Mouse (Mus musculus): ENCODE results near the gene St6galnac3.
A peak's percentile ranks its signal among the peaks of the same experiment; 100 is the strongest.

The St6galnac3 gene

GRCm38 (mm10) chr3:153636094-153636803, 88.7 kb downstream of the St6galnac3 start:
- H3K27me3 ChIP-seq (ENCODE audit: control insufficient read depth, insufficient read depth, low read length, poor library complexity, severe bottlenecking) = no peaks in the 10 kb centered on the region
- no peaks in the 10 kb centered on the region for H3K36me3 ChIP-seq (ENCODE audit: control insufficient read depth, insufficient read depth, low read length, poor library complexity, severe bottlenecking)
- no peak for DNase-seq (ENCODE audit: low read depth, low spot score)

- Histone ChIP-seq H3K27me3 (ENCODE audit: control insufficient read depth, insufficient read depth, low read length, poor library complexity, severe bottlenecking) (no peaks in the 10 kb centered on the region), H3K36me3 (ENCODE audit: control insufficient read depth, insufficient read depth, low read length, poor library complexity, severe bottlenecking) (no peaks in the 10 kb centered on the region)
- no peak for DNase-seq (ENCODE audit: low read depth, low spot score)
These were observed 92.8 kb downstream of the St6galnac3 start for GRCm38 (mm10) chr3:153631988-153632672.

DNA sequence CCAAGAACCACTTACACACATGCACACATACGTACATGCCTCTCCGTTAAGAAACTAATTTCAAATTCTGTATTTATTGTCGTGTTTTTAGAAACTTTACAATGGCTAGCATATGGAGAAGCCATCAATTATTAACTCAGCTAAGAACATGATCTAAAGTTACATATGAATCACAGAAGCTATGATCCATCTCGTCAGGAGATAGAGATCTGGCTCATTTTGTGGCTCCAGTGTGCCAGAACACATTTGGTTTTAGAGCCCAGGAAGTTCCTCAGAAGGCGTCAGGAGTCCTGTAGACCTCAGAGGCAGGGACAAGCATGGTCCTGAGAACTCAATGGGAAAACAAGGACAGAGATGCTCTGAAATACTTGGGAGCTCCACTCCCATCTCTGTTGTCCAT, 98.7 kb downstream of the St6galnac3 start:
- DNase-seq (ENCODE audit: low read depth, low spot score) = no peak
- Histone ChIP-seq H3K36me3 (ENCODE audit: control insufficient read depth, insufficient read depth, low read length, poor library complexity, severe bottlenecking) (no peaks in the 10 kb centered on the region), H3K27me3 (ENCODE audit: control insufficient read depth, insufficient read depth, low read length, poor library complexity, severe bottlenecking) (no peaks in the 10 kb centered on the region)

GRCm38 (mm10) chr3:153618976-153619375, 106.0 kb downstream of the St6galnac3 start:
- DNase-seq (ENCODE audit: low read depth, low spot score) = no peak
- no peaks in the 10 kb centered on the region for H3K36me3 ChIP-seq (ENCODE audit: control insufficient read depth, insufficient read depth, low read length, poor library complexity, severe bottlenecking)
- H3K27me3 ChIP-seq (ENCODE audit: control insufficient read depth, insufficient read depth, low read length, poor library complexity, severe bottlenecking) = no peaks in the 10 kb centered on the region

DNA sequence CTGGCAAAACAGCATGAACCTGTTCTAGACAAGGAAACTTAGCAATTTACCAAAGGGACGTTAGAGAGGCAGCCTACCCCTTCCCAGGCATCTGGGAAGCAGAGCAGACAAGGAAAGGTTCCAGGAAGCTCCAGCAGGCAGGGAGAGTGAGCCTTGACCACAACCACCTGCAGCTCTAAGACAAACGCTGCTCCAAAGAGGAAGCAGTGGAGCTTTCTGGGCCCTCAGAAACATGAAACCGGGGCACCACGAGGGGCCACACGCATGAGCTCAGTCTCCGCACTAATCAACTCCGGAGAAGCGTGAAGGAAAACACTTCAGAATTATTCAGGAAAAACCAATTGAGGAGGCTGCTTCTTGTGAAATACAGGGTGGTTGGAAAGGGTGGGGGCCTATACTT, 108.1 kb downstream of the St6galnac3 start:
- no peak for DNase-seq (ENCODE audit: low read depth, low spot score)
- no peaks in the 10 kb centered on the region for H3K36me3 ChIP-seq (ENCODE audit: control insufficient read depth, insufficient read depth, low read length, poor library complexity, severe bottlenecking)
- no peaks in the 10 kb centered on the region for H3K27me3 ChIP-seq (ENCODE audit: control insufficient read depth, insufficient read depth, low read length, poor library complexity, severe bottlenecking)

GRCm38 (mm10) chr3:153610239-153610638, 114.7 kb downstream of the St6galnac3 start:
- no peak for DNase-seq (ENCODE audit: low read depth, low spot score)
- Histone ChIP-seq H3K36me3 (ENCODE audit: control insufficient read depth, insufficient read depth, low read length, poor library complexity, severe bottlenecking) (no peaks in the 10 kb centered on the region), H3K27me3 (ENCODE audit: control insufficient read depth, insufficient read depth, low read length, poor library complexity, severe bottlenecking) (no peaks in the 10 kb centered on the region; the same call in 1 of the 2 replicates)

DNA sequence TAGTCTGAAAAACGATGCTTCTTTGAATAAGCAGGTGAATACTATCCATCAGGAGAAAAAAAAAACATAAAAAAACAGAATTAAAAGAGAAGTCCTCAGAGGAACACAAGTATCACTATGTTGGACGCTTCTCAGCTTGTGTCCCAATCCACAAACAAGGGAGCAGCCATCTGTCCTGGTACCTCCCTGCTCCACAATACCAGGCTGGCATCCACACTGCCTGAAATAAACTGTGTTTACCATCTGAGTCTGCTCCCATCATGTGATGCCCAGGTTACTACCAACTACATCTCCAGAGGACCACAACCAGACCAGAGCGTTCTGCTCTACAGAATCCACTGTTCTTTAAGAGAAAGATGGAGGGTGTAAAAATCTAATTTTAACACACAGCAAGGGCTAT, 118.6 kb downstream of the St6galnac3 start:
- no peak for DNase-seq (ENCODE audit: low read depth, low spot score)
- Histone ChIP-seq H3K36me3 (ENCODE audit: control insufficient read depth, insufficient read depth, low read length, poor library complexity, severe bottlenecking) (no peaks in the 10 kb centered on the region), H3K27me3 (ENCODE audit: control insufficient read depth, insufficient read depth, low read length, poor library complexity, severe bottlenecking) (no peaks in the 10 kb centered on the region; the same call in 1 of the 2 replicates)

DNA sequence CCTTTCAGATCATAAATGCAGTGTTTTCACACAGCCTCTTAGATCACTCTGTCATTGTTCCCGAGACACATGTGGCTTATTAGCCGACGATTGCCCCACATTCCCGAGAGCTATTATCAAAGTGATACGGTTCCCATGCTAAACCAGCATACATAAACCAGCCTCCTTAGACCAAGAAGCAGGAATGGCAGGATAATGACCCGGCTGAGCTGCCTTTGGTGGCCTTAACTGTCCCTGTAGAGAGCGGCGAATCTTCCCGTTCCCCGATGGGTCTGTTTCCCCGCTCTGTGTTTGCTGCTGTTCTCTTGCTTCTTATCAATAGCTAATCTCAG, 119.2 kb downstream of the St6galnac3 start:
- no peak for DNase-seq (ENCODE audit: low read depth, low spot score)
- Histone ChIP-seq H3K27me3 (ENCODE audit: control insufficient read depth, insufficient read depth, low read length, poor library complexity, severe bottlenecking) (no peaks in the 10 kb centered on the region; the same call in 1 of the 2 replicates), H3K36me3 (ENCODE audit: control insufficient read depth, insufficient read depth, low read length, poor library complexity, severe bottlenecking) (no peaks in the 10 kb centered on the region)

GRCm38 (mm10) chr3:153605089-153605766, 119.7 kb downstream of the St6galnac3 start:
- no peaks in the 10 kb centered on the region; the same call in 1 of the 2 replicates for H3K27me3 ChIP-seq (ENCODE audit: control insufficient read depth, insufficient read depth, low read length, poor library complexity, severe bottlenecking)
- no peak for DNase-seq (ENCODE audit: low read depth, low spot score)
- H3K36me3 ChIP-seq (ENCODE audit: control insufficient read depth, insufficient read depth, low read length, poor library complexity, severe bottlenecking) = no peaks in the 10 kb centered on the region

DNA sequence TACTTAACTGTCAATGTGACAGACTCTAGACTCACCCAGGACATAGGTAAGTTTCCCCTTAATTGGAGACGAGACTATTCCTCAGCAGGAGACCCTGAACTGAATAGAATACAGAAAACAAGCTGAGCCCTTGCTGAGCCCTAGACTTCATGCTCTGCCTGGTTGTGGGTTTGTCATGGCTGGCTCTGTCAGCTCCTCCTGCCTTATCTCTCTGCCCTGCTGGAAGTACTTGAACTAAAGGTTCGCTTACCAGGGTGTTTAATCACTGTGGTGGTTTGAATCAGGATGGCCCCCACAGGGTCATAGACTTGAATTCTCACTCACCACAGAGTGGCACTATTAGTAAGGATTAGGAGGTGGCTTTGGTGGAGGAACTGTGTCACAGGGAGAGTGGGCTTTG, 125.8 kb downstream of the St6galnac3 start:
- Histone ChIP-seq H3K36me3 (ENCODE audit: control insufficient read depth, insufficient read depth, low read length, poor library complexity, severe bottlenecking) (no peaks in the 10 kb centered on the region), H3K27me3 (ENCODE audit: control insufficient read depth, insufficient read depth, low read length, poor library complexity, severe bottlenecking) (no peaks in the 10 kb centered on the region)
- no peak for DNase-seq (ENCODE audit: low read depth, low spot score)

GRCm38 (mm10) chr3:153598631-153599030, 126.3 kb downstream of the St6galnac3 start:
- Histone ChIP-seq H3K36me3 (ENCODE audit: control insufficient read depth, insufficient read depth, low read length, poor library complexity, severe bottlenecking) (no peaks in the 10 kb centered on the region), H3K27me3 (ENCODE audit: control insufficient read depth, insufficient read depth, low read length, poor library complexity, severe bottlenecking) (no peaks in the 10 kb centered on the region; the same call in 1 of the 2 replicates)
- peak; percentile 3 for DNase-seq (ENCODE audit: low read depth, low spot score)

- Histone ChIP-seq H3K27me3 (ENCODE audit: control insufficient read depth, insufficient read depth, low read length, poor library complexity, severe bottlenecking) (no peaks in the 10 kb centered on the region; the same call in 1 of the 2 replicates), H3K36me3 (ENCODE audit: control insufficient read depth, insufficient read depth, low read length, poor library complexity, severe bottlenecking) (no peaks in the 10 kb centered on the region)
- no peak for DNase-seq (ENCODE audit: low read depth, low spot score)
These were observed 130.4 kb downstream of the St6galnac3 start for GRCm38 (mm10) chr3:153594531-153594930.

DNA sequence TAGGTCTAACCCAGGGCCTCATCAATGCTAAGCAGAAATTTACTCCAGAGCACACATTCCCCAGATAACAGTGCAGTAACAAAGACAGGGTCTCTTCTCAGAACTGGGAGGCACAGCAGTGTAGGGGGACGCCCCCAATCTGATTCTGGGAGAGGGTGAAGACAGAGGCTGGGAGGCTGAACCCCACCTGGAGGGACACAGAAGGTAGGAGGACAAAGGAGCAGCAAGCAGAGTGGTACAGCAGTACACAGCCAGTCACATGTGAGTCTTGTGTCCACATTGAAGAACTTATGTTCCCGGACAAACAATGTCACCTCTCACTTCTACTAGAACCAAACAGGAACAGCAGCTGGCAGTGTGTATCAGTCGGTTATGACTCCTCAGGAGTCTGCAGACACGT, 131.0 kb downstream of the St6galnac3 start:
- no peak for DNase-seq (ENCODE audit: low read depth, low spot score)
- Histone ChIP-seq H3K36me3 (ENCODE audit: control insufficient read depth, insufficient read depth, low read length, poor library complexity, severe bottlenecking) (no peaks in the 10 kb centered on the region), H3K27me3 (ENCODE audit: control insufficient read depth, insufficient read depth, low read length, poor library complexity, severe bottlenecking) (no peaks in the 10 kb centered on the region; the same call in 1 of the 2 replicates)

DNA sequence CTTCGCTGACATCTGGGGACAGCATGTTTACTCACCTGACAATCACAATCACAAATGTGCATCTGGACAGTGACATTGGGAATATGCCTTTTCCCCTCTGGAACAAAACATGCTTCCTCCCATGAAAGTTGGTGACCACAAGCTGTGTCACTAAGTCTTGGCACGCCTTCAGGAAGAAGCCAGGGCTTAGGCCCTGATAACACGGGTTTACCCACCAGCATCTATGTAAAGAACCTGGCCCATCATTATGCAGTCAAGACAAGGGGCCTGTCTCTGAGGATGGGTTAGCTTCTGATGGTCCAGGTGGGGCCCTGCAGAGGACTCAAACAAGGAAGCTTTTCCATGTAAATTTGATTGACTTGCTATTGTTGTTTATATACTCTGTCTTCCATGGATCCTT, 131.9 kb downstream of the St6galnac3 start:
- Histone ChIP-seq H3K27me3 (ENCODE audit: control insufficient read depth, insufficient read depth, low read length, poor library complexity, severe bottlenecking) (no peaks in the 10 kb centered on the region; the same call in 1 of the 2 replicates), H3K36me3 (ENCODE audit: control insufficient read depth, insufficient read depth, low read length, poor library complexity, severe bottlenecking) (no peaks in the 10 kb centered on the region)
- no peak for DNase-seq (ENCODE audit: low read depth, low spot score)

DNA sequence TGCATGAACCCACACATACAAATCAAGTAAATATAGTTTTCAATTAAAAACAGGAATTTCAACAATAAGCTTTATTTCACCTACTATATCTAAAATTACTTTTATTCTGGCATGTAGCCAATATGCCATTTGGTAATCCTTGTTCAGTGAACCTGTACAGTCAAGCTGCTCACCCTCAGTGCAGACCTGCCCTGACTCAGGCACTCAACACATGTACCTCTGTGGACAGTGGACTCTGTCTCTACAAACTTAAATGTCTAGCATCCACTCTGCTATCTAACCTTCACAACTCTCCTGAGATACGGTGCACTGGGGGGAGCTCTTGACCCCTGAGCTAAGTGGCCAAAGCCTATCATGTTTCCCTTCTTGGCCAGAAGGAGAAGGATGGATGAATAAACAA, 137.4 kb downstream of the St6galnac3 start:
- no peak for DNase-seq (ENCODE audit: low read depth, low spot score)
- H3K36me3 ChIP-seq (ENCODE audit: control insufficient read depth, insufficient read depth, low read length, poor library complexity, severe bottlenecking) = no peaks in the 10 kb centered on the region
- no peaks in the 10 kb centered on the region for H3K27me3 ChIP-seq (ENCODE audit: control insufficient read depth, insufficient read depth, low read length, poor library complexity, severe bottlenecking)

All from splenic B cell, adult 2 months (primary cell).